Mouse (Mus musculus): Measurements from ENCODE around the gene Rpl19.

- TF ChIP-seq CTCF (IDR thresholded peaks at IDR 0.05; ENCODE audit: low read depth) (no peak), EP300 (optimal IDR thresholded peaks at IDR 0.05) (no peak)
Measured at GRCm38 (mm10) chr11:98042741-98043140, 16.2 kb downstream of the Rpl19 start.
